Mouse (Mus musculus) liver, postnatal 0 days (tissue): ENCODE results near the gene 4921504E06Rik.

Source experiments
- CTCF ChIP-seq: sonication (generic); IDR thresholded peaks from 2 replicates; pipeline ENCODE4 v1.5.1; 2016; ENCODE audit warnings: antibody characterized with exemption, low read depth
- EP300 ChIP-seq: IDR thresholded peaks from 2 replicates; pipeline ENCODE4 v1.6.1; 2016; ENCODE audit warnings: antibody characterized with exemption, low read depth, mild to moderate bottlenecking

- no peak for TF ChIP-seq EP300
- TF ChIP-seq CTCF: no peak
Measured at GRCm38 (mm10) chr2:19422226-19422625, 131.5 kb downstream of the 4921504E06Rik start.
